Mouse (Mus musculus) left cerebral cortex, adult 18-20 months (tissue): Measurements from ENCODE around the gene 3100002H09Rik. TPM values are rescaled to one million over a fixed set of nuclear protein-coding genes. Genes with fewer than 3 reads are reported as not detected.

Experiments
- total RNA-seq, 2 experiments: library from RNA; stranded (reverse); gene quantifications; 2 replicates each; pipeline ENCODE4 v1.2.3; 2021

The 3100002H09Rik gene
- total RNA-seq, 2 experiments from 2014 or later, result 0.86 TPM; not detected in 1

Other genes with a start within 250 kb of the 3100002H09Rik start
- 10 to 100 TPM; 17.1 to 17.3 TPM for gene Pou3f1, start 46.0 kb upstream of the 3100002H09Rik start, total RNA-seq
- 10 to 100 TPM; 15.0 to 15.3 TPM for gene Utp11, start 82.8 kb upstream of the 3100002H09Rik start, total RNA-seq
- gene Fhl3, start 89.9 kb upstream of the 3100002H09Rik start, total RNA-seq, result 1 to 10 TPM; 1.3 TPM
- gene Sf3a3, start 104.0 kb upstream of the 3100002H09Rik start, total RNA-seq, result 10 to 100 TPM; 33.9 to 42.3 TPM
- gene Inpp5b, start 131.0 kb upstream of the 3100002H09Rik start, total RNA-seq, result 10 to 100 TPM; 37.2 to 42.3 TPM
- gene Mtf1, start 191.3 kb upstream of the 3100002H09Rik start, total RNA-seq, result 10 to 100 TPM; 25.8 to 27.8 TPM
- 10 to 100 TPM; 38.3 to 39.3 TPM for gene Yrdc, start 239.9 kb upstream of the 3100002H09Rik start, total RNA-seq
- gene 1110065P20Rik, start 240.4 kb upstream of the 3100002H09Rik start, total RNA-seq, result 10 to 100 TPM; 73.1 to 75.8 TPM